Mouse (Mus musculus): ENCODE measurements at regions not wholly inside any gene's neighbourhood (a gene's known extent, or its start where the extent isn't known, plus 50 kb on each side); places are given as distances from the start of the nearest gene placed in this dataset.

- Histone ChIP-seq H3K9ac (ENCODE audit: low read depth, low read length) (no peak overlapping the region), H3K27me3 (replicated peaks; ENCODE audit: control insufficient read depth, insufficient read depth, low read length) (no peaks in the 10 kb centered on the region), H3K9me3 (ENCODE audit: control insufficient read depth, low read length) (no peaks in the 10 kb centered on the region), H3K4me1 (replicated peaks; ENCODE audit: control insufficient read depth, insufficient read depth, low read length) (no peaks in the 10 kb centered on the region), H3K4me2 (no peak overlapping the region), H3K36me3 (ENCODE audit: control insufficient read depth, insufficient read depth, low read length) (no peaks in the 10 kb centered on the region), H3K27ac (ENCODE audit: low read depth, low read length) (no peak overlapping the region), H3K4me3 (ENCODE audit: low read depth, low read length) (no peak overlapping the region)
- WGBS: 36% methylated on average over 2 of the region's 2 CpGs
- DNase-seq (ENCODE audit: low spot score) (no peak), ATAC-seq (replicated peaks; ENCODE audit: low FRiP score) (no peak)
These were observed 258.8 kb upstream of the Tnp1 start for GRCm38 (mm10) chr1:73274480-73274879.

- Histone ChIP-seq H3K4me2 (no peak overlapping the region), H3K4me3 (ENCODE audit: low read depth, low read length) (no peak overlapping the region), H3K27ac (ENCODE audit: low read depth, low read length) (no peak overlapping the region), H3K27me3 (replicated peaks; ENCODE audit: control insufficient read depth, insufficient read depth, low read length) (no peaks in the 10 kb centered on the region), H3K9me3 (ENCODE audit: control insufficient read depth, low read length) (no peaks in the 10 kb centered on the region), H3K4me1 (replicated peaks; ENCODE audit: control insufficient read depth, insufficient read depth, low read length) (no peaks in the 10 kb centered on the region), H3K9ac (ENCODE audit: low read depth, low read length) (no peak overlapping the region), H3K36me3 (ENCODE audit: control insufficient read depth, insufficient read depth, low read length) (no peaks in the 10 kb centered on the region)
- ATAC-seq (replicated peaks; ENCODE audit: low FRiP score) (no peak), DNase-seq (ENCODE audit: low spot score) (no peak)
- WGBS: 59% methylated on average over 6 of the region's 6 CpGs
These were observed 255.2 kb upstream of the Tnp1 start for GRCm38 (mm10) chr1:73270787-73271391.

GRCm38 (mm10) chr1:73269051-73269755 lies 253.5 kb upstream of the Tnp1 start:
- no peaks in the 10 kb centered on the region for H3K9me3 ChIP-seq (ENCODE audit: control insufficient read depth, low read length)
- no peak overlapping the region for H3K9ac ChIP-seq (ENCODE audit: low read depth, low read length)
- no peaks in the 10 kb centered on the region for H3K27me3 ChIP-seq (replicated peaks; ENCODE audit: control insufficient read depth, insufficient read depth, low read length)
- ATAC-seq (replicated peaks; ENCODE audit: low FRiP score) (no peak), DNase-seq (ENCODE audit: low spot score) (no peak)
- no peak overlapping the region for H3K4me2 ChIP-seq
- no peaks in the 10 kb centered on the region for H3K4me1 ChIP-seq (replicated peaks; ENCODE audit: control insufficient read depth, insufficient read depth, low read length)
- no peak overlapping the region for H3K4me3 ChIP-seq (ENCODE audit: low read depth, low read length)
- 64% methylated on average over 7 of the region's 7 CpGs for WGBS
- H3K27ac ChIP-seq (ENCODE audit: low read depth, low read length): no peak overlapping the region
- H3K36me3 ChIP-seq (ENCODE audit: control insufficient read depth, insufficient read depth, low read length): no peaks in the 10 kb centered on the region

- no peak overlapping the region for H3K9ac ChIP-seq (ENCODE audit: low read depth, low read length)
- no peak overlapping the region for H3K4me3 ChIP-seq (ENCODE audit: low read depth, low read length)
- H3K4me2 ChIP-seq: no peak overlapping the region
- no peak overlapping the region for H3K27ac ChIP-seq (ENCODE audit: low read depth, low read length)
- DNase-seq (ENCODE audit: low spot score) (no peak), ATAC-seq (replicated peaks; ENCODE audit: low FRiP score) (no peak)
- 43% methylated on average over 4 of the region's 4 CpGs for whole genome bisulfite sequencing
- no peaks in the 10 kb centered on the region for H3K27me3 ChIP-seq (replicated peaks; ENCODE audit: control insufficient read depth, insufficient read depth, low read length)
- H3K9me3 ChIP-seq (ENCODE audit: control insufficient read depth, low read length): no peaks in the 10 kb centered on the region
- no peaks in the 10 kb centered on the region for H3K4me1 ChIP-seq (replicated peaks; ENCODE audit: control insufficient read depth, insufficient read depth, low read length)
- no peaks in the 10 kb centered on the region for H3K36me3 ChIP-seq (ENCODE audit: control insufficient read depth, insufficient read depth, low read length)
These were observed 249.3 kb upstream of the Tnp1 start for GRCm38 (mm10) chr1:73265009-73265408.

GRCm38 (mm10) chr1:73264245-73264644 lies 248.5 kb upstream of the Tnp1 start:
- Histone ChIP-seq H3K27ac (ENCODE audit: low read depth, low read length) (no peak overlapping the region), H3K36me3 (ENCODE audit: control insufficient read depth, insufficient read depth, low read length) (no peaks in the 10 kb centered on the region), H3K9ac (ENCODE audit: low read depth, low read length) (no peak overlapping the region), H3K4me2 (no peak overlapping the region), H3K4me3 (ENCODE audit: low read depth, low read length) (no peak overlapping the region), H3K4me1 (replicated peaks; ENCODE audit: control insufficient read depth, insufficient read depth, low read length) (no peaks in the 10 kb centered on the region), H3K9me3 (ENCODE audit: control insufficient read depth, low read length) (no peaks in the 10 kb centered on the region), H3K27me3 (replicated peaks; ENCODE audit: control insufficient read depth, insufficient read depth, low read length) (no peaks in the 10 kb centered on the region)
- 77% methylated on average over 7 of the region's 7 CpGs for WGBS
- DNase-seq (ENCODE audit: low spot score): no peak
- ATAC-seq (replicated peaks; ENCODE audit: low FRiP score): no peak

GRCm38 (mm10) chr1:73259525-73260098 lies 243.9 kb upstream of the Tnp1 start:
- no peak overlapping the region for H3K9ac ChIP-seq (ENCODE audit: low read depth, low read length)
- H3K4me3 ChIP-seq (ENCODE audit: low read depth, low read length): no peak overlapping the region
- no peaks in the 10 kb centered on the region for H3K9me3 ChIP-seq (ENCODE audit: control insufficient read depth, low read length)
- WGBS: 49% methylated on average over 5 of the region's 5 CpGs
- H3K36me3 ChIP-seq (ENCODE audit: control insufficient read depth, insufficient read depth, low read length): no peaks in the 10 kb centered on the region
- DNase-seq (ENCODE audit: low spot score) (no peak), ATAC-seq (replicated peaks; ENCODE audit: low FRiP score) (no peak)
- H3K27me3 ChIP-seq (replicated peaks; ENCODE audit: control insufficient read depth, insufficient read depth, low read length): no peaks in the 10 kb centered on the region
- no peak overlapping the region for H3K27ac ChIP-seq (ENCODE audit: low read depth, low read length)
- H3K4me1 ChIP-seq (replicated peaks; ENCODE audit: control insufficient read depth, insufficient read depth, low read length): no peaks in the 10 kb centered on the region
- no peak overlapping the region for H3K4me2 ChIP-seq

- no peaks in the 10 kb centered on the region for H3K9me3 ChIP-seq (ENCODE audit: control insufficient read depth, low read length)
- H3K4me3 ChIP-seq (ENCODE audit: low read depth, low read length): no peak overlapping the region
- no peaks in the 10 kb centered on the region for H3K36me3 ChIP-seq (ENCODE audit: control insufficient read depth, insufficient read depth, low read length)
- no peak overlapping the region for H3K27ac ChIP-seq (ENCODE audit: low read depth, low read length)
- no peak for DNase-seq (ENCODE audit: low spot score)
- no peak overlapping the region for H3K9ac ChIP-seq (ENCODE audit: low read depth, low read length)
- H3K4me2 ChIP-seq: no peak overlapping the region
- no peak for ATAC-seq (replicated peaks; ENCODE audit: low FRiP score)
- H3K27me3 ChIP-seq (replicated peaks; ENCODE audit: control insufficient read depth, insufficient read depth, low read length): no peaks in the 10 kb centered on the region
- H3K4me1 ChIP-seq (replicated peaks; ENCODE audit: control insufficient read depth, insufficient read depth, low read length): no peaks in the 10 kb centered on the region
- 77% methylated on average over 2 of the region's 2 CpGs for WGBS
These were observed 241.6 kb upstream of the Tnp1 start for GRCm38 (mm10) chr1:73257263-73257662.

GRCm38 (mm10) chr1:73251911-73252356 lies 236.2 kb upstream of the Tnp1 start:
- no peaks in the 10 kb centered on the region for H3K4me1 ChIP-seq (replicated peaks; ENCODE audit: control insufficient read depth, insufficient read depth, low read length)
- H3K9me3 ChIP-seq (ENCODE audit: control insufficient read depth, low read length): no peaks in the 10 kb centered on the region
- DNase-seq (ENCODE audit: low spot score) (no peak), ATAC-seq (replicated peaks; ENCODE audit: low FRiP score) (no peak)
- H3K36me3 ChIP-seq (ENCODE audit: control insufficient read depth, insufficient read depth, low read length): no peaks in the 10 kb centered on the region
- no peak overlapping the region for H3K4me3 ChIP-seq (ENCODE audit: low read depth, low read length)
- no peaks in the 10 kb centered on the region for H3K27me3 ChIP-seq (replicated peaks; ENCODE audit: control insufficient read depth, insufficient read depth, low read length)
- 65% methylated on average over 12 of the region's 12 CpGs for WGBS
- H3K9ac ChIP-seq (ENCODE audit: low read depth, low read length): no peak overlapping the region
- H3K27ac ChIP-seq (ENCODE audit: low read depth, low read length): no peak overlapping the region
- no peak overlapping the region for H3K4me2 ChIP-seq

GRCm38 (mm10) chr1:73244016-73244415 lies 228.3 kb upstream of the Tnp1 start:
- H3K27me3 ChIP-seq (replicated peaks; ENCODE audit: control insufficient read depth, insufficient read depth, low read length): no peaks in the 10 kb centered on the region

More at GRCm38 (mm10) chr1:73244016-73244415, 228.3 kb upstream of the Tnp1 start:
- no peaks in the 10 kb centered on the region for H3K36me3 ChIP-seq (ENCODE audit: control insufficient read depth, insufficient read depth, low read length)
- H3K9ac ChIP-seq (ENCODE audit: low read depth, low read length): no peak overlapping the region
- no peak overlapping the region for H3K4me2 ChIP-seq
- 79% methylated on average over 2 of the region's 2 CpGs for WGBS
- no peak for DNase-seq (ENCODE audit: low spot score)
- ATAC-seq (replicated peaks; ENCODE audit: low FRiP score): no peak
- H3K4me1 ChIP-seq (replicated peaks; ENCODE audit: control insufficient read depth, insufficient read depth, low read length): no peaks in the 10 kb centered on the region
- no peak overlapping the region for H3K4me3 ChIP-seq (ENCODE audit: low read depth, low read length)
- H3K27ac ChIP-seq (ENCODE audit: low read depth, low read length): no peak overlapping the region
- H3K9me3 ChIP-seq (ENCODE audit: control insufficient read depth, low read length): no peaks in the 10 kb centered on the region

All from liver, embryonic 11.5 days (tissue).